27 mouse cellular contexts compared by ENCODE assay signal in genomic region chr6:116724489-116725160, GRCm38 (mm10). TPM values are rescaled to one million over a fixed set of nuclear protein-coding genes. Genes with fewer than 3 reads are reported as not detected.
DNase-seq lines count a peak whose midpoint lies in the region; ATAC-seq and TF ChIP-seq lines count a peak whose summit lies in the region.
"Had no signal": no experiment of that assay in that cellular context is flagged by ENCODE, and none has a peak within 500 bp of the region (broad histone marks: within the 10 kb centered on the region; RNA-seq: fewer than 3 reads in every experiment).

No protein-coding gene starts in this region.

- no peaks in the 10 kb centered on the region for H3K4me1 ChIP-seq in lung, postnatal 0 days (ENCODE audit: insufficient read depth, low read depth, low read length)
- no peaks in the 10 kb centered on the region for H3K4me1 ChIP-seq in lung, adult 2 months (ENCODE audit: control insufficient read depth, insufficient read depth, low read length)
- no peaks in the 10 kb centered on the region for H3K4me1 ChIP-seq in hindbrain, embryonic 16.5 days (ENCODE audit: control insufficient read depth, insufficient read depth, low read depth, low read length)
- H3K4me1 ChIP-seq: forebrain, embryonic 13.5 days; heart, embryonic 10.5 days; hindbrain, embryonic 15.5 days; limb, embryonic 13.5 days; midbrain, embryonic 13.5 days; stomach, embryonic 15.5 days had no signal

- H3K9me3 ChIP-seq in lung, postnatal 0 days (ENCODE audit: low read length): no peaks in the 10 kb centered on the region
- no peaks in the 10 kb centered on the region for H3K9me3 ChIP-seq in hindbrain, embryonic 16.5 days (ENCODE audit: control insufficient read depth, low read length)
- H3K9me3 ChIP-seq: forebrain, embryonic 13.5 days; heart, embryonic 10.5 days; hindbrain, embryonic 15.5 days; limb, embryonic 13.5 days; midbrain, embryonic 13.5 days; stomach, embryonic 15.5 days had no signal

- H3K4me3 ChIP-seq in lung, postnatal 0 days (ENCODE audit: low read depth, low read length): no peak overlapping the region
- no peak overlapping the region for H3K4me3 ChIP-seq in lung, adult 2 months (replicated peaks; ENCODE audit: extremely low read depth, low read depth, low read length)
- H3K4me3 ChIP-seq in hindbrain, embryonic 16.5 days (ENCODE audit: low read length): no peak overlapping the region
- H3K4me3 ChIP-seq: erythroblast, embryonic 14.5 days; forebrain, embryonic 13.5 days; heart, embryonic 10.5 days; hindbrain, embryonic 15.5 days; layer of hippocampus, adult 2 months; limb, embryonic 13.5 days; midbrain, embryonic 13.5 days; myocyte; stomach, embryonic 15.5 days had no signal

- H3K36me3 ChIP-seq in lung, postnatal 0 days (ENCODE audit: insufficient read depth, low read length): no peaks in the 10 kb centered on the region
- no peaks in the 10 kb centered on the region for H3K36me3 ChIP-seq in hindbrain, embryonic 16.5 days (ENCODE audit: control insufficient read depth, insufficient read depth, low read length)
- H3K36me3 ChIP-seq: heart, embryonic 10.5 days; hindbrain, embryonic 15.5 days; limb, embryonic 13.5 days; midbrain, embryonic 13.5 days; stomach, embryonic 15.5 days had no signal

- no peak for TF ChIP-seq EP300 in lung, postnatal 0 days (IDR thresholded peaks at IDR 0.05)

- no peak overlapping the region for H3K4me2 ChIP-seq in lung, postnatal 0 days (replicated peaks; ENCODE audit: low read depth, low read length)
- H3K4me2 ChIP-seq in hindbrain, embryonic 16.5 days (ENCODE audit: low read length): no peak overlapping the region
- H3K4me2 ChIP-seq: forebrain, embryonic 13.5 days; hindbrain, embryonic 15.5 days; limb, embryonic 13.5 days; lung, embryonic 14.5 days; midbrain, embryonic 13.5 days; stomach, embryonic 15.5 days had no signal

- no peak overlapping the region for H3K9ac ChIP-seq in lung, postnatal 0 days (replicated peaks; ENCODE audit: low read depth)
- no peak overlapping the region for H3K9ac ChIP-seq in hindbrain, embryonic 16.5 days (ENCODE audit: low read depth, low read length)
- H3K9ac ChIP-seq: forebrain, embryonic 13.5 days; hindbrain, embryonic 15.5 days; limb, embryonic 13.5 days; lung, embryonic 14.5 days; midbrain, embryonic 13.5 days; stomach, embryonic 15.5 days had no signal

- WGBS in lung, postnatal 0 days: 71% methylated on average over 12 of the region's 12 CpGs
- WGBS in lung, adult 2 months: 71% methylated on average over 12 of the region's 12 CpGs
- 79% methylated on average over 12 of the region's 12 CpGs for WGBS in hindbrain, embryonic 16.5 days

- no peaks in the 10 kb centered on the region for H3K27me3 ChIP-seq in lung, postnatal 0 days (replicated peaks; ENCODE audit: insufficient read depth, low read length)
- H3K27me3 ChIP-seq in hindbrain, embryonic 16.5 days (replicated peaks; ENCODE audit: control insufficient read depth, insufficient read depth, low read length): no peaks in the 10 kb centered on the region
- H3K27me3 ChIP-seq: forebrain, embryonic 13.5 days; hindbrain, embryonic 15.5 days; limb, embryonic 13.5 days; midbrain, embryonic 13.5 days; stomach, embryonic 15.5 days had no signal

- H3K27ac ChIP-seq in lung, postnatal 0 days (ENCODE audit: low read length): no peak overlapping the region
- no peak overlapping the region for H3K27ac ChIP-seq in hindbrain, embryonic 16.5 days (ENCODE audit: low read depth, low read length)
- H3K27ac ChIP-seq: forebrain, embryonic 13.5 days; heart, embryonic 10.5 days; hindbrain, embryonic 15.5 days; layer of hippocampus, adult 2 months; limb, embryonic 13.5 days; midbrain, embryonic 13.5 days; stomach, embryonic 15.5 days had no signal

- no peak for TF ChIP-seq POLR2A in lung, adult 2 months (IDR thresholded peaks at IDR 0.05; ENCODE audit: borderline replicate concordance, extremely low read depth, low read depth, low read length)

- DNase-seq in lung, postnatal 0 days (ENCODE audit: low spot score): peak; percentile 26
- DNase-seq in lung, adult 2 months: no peak
- peak; percentile 42 for DNase-seq in c-Kit-positive CD71-negative TER-119-negative erythroid progenitor cells, embryonic 14.5 days (ENCODE audit: low read depth)
- no peak for DNase-seq in retina, postnatal 1 day
- DNase-seq in frontal cortex, adult 2 months (ENCODE audit: extremely low spot score in 1 of 2, low spot score in 1 of 2): no peak
- DNase-seq: adrenal gland, postnatal 14 days; cerebellum, adult 18-20 months; gastrocnemius, postnatal 36 days; heart, postnatal 10 days; kidney, adult 11 months; kidney, postnatal 10 days; layer of hippocampus, postnatal 36 days; lung, embryonic 14.5 days; lung, postnatal 4 days; right cerebral cortex, postnatal 14 days; thymus, adult 2 months had no signal

- no peak for TF ChIP-seq CTCF in lung, postnatal 0 days (IDR thresholded peaks at IDR 0.05)
- TF ChIP-seq CTCF in lung, adult 2 months (IDR thresholded peaks at IDR 0.05; ENCODE audit: insufficient read depth, low read length): no peak

- no peak for ATAC-seq in lung, postnatal 0 days
- 0 out of 2 replicates have a peak, but pooled peaks have one; percentile 37 for ATAC-seq in megakaryocyte-erythroid progenitor cell, adult 5-6 weeks (replicated peaks; ENCODE audit: low FRiP score, low TSS enrichment, poor library complexity, severe bottlenecking)
- ATAC-seq in hindbrain, embryonic 16.5 days: no peak
- ATAC-seq: forebrain, embryonic 13.5 days; midbrain, embryonic 13.5 days had no signal

RNA-seq across cellular contexts. Expression of gene Tmem72, which starts 7.9 kb away (rescaled TPM):
- polyA plus RNA-seq in lung, postnatal 0 days (2015; fragmentation: Nextera tagmentation; extraction: Ambion mirVana): 0.01 and 0.02 TPM in 2 replicates
- 0.04 TPM in 1 of 2 replicates, not detected in the other for polyA plus RNA-seq in lung, adult 2 months (2012; rRNA removed)
- total RNA-seq in megakaryocyte-erythroid progenitor cell, adult 5-6 weeks (2014; fragmentation: Nextera tagmentation): 0.11 and 0.27 TPM in 2 replicates
- under 0.01 and 0.09 TPM in 2 replicates for total RNA-seq in megakaryocyte-erythroid progenitor cell, adult 5-6 weeks (2017)
- 2.5 and 5.4 TPM in 2 replicates for polyA plus RNA-seq in hindbrain, embryonic 16.5 days (2015; fragmentation: Nextera tagmentation; extraction: Ambion mirVana)
- 0.11 and 0.14 TPM in 2 replicates for polyA plus RNA-seq in frontal cortex, adult 2 months (2012; rRNA removed)
- polyA plus RNA-seq: erythroblast, embryonic 14.5 days had no signal

RNA-seq across cellular contexts. Expression of gene Rassf4, which starts 50.9 kb away (rescaled TPM):
- polyA plus RNA-seq in lung, postnatal 0 days (2015; fragmentation: Nextera tagmentation; extraction: Ambion mirVana): 9.3 and 10.0 TPM in 2 replicates
- polyA plus RNA-seq in lung, adult 2 months (2012; rRNA removed): 18.1 and 20.6 TPM in 2 replicates
- total RNA-seq in megakaryocyte-erythroid progenitor cell, adult 5-6 weeks (2014; fragmentation: Nextera tagmentation): 2.0 and 2.4 TPM in 2 replicates
- 3.3 and 5.4 TPM in 2 replicates for total RNA-seq in megakaryocyte-erythroid progenitor cell, adult 5-6 weeks (2017)
- polyA plus RNA-seq in hindbrain, embryonic 16.5 days (2015; fragmentation: Nextera tagmentation; extraction: Ambion mirVana): 30.3 and 30.8 TPM in 2 replicates
- 8.8 TPM in 2 replicates for polyA plus RNA-seq in frontal cortex, adult 2 months (2012; rRNA removed)

Comparison
In these comparisons a context has a peak if more than half of its experiments do, and no peak if none do; other contexts are left out.
1. DNase-seq: peak in lung, postnatal 0 days (single experiment) and c-Kit-positive CD71-negative TER-119-negative erythroid progenitor cells, embryonic 14.5 days (single experiment); none in lung, adult 2 months (single experiment), retina, postnatal 1 day (single experiment) and frontal cortex, adult 2 months (0 of 2).